ENCODE assay signal across 9 mouse cellular contexts in genomic region chr3:68583031-68583693, GRCm38 (mm10).
DNase-seq lines count a peak whose midpoint lies in the region; ATAC-seq and TF ChIP-seq lines count a peak whose summit lies in the region.
"Had no signal": no experiment of that assay in that cellular context is flagged by ENCODE, and none has a peak within 500 bp of the region (broad histone marks: within the 10 kb centered on the region; RNA-seq: fewer than 3 reads in every experiment).

No protein-coding gene starts in this region.

- no peaks in the 10 kb centered on the region for H3K27me3 ChIP-seq in embryonic facial prominence, embryonic 11.5 days (ENCODE audit: control insufficient read depth, insufficient read depth, low read length)
- H3K27me3 ChIP-seq in lung, postnatal 0 days (replicated peaks; ENCODE audit: insufficient read depth, low read length): no peaks in the 10 kb centered on the region
- H3K27me3 ChIP-seq: liver, embryonic 15.5 days had no signal

- H3K4me2 ChIP-seq in embryonic facial prominence, embryonic 11.5 days (ENCODE audit: low read depth, low read length): peak overlapping the region; percentile 17; the same call in 1 of the 2 replicates
- peak overlapping the region; percentile 49 for H3K4me2 ChIP-seq in lung, postnatal 0 days (replicated peaks; ENCODE audit: low read depth, low read length)
- H3K4me2 ChIP-seq: liver, embryonic 15.5 days had no signal

- H3K4me3 ChIP-seq in embryonic facial prominence, embryonic 11.5 days (ENCODE audit: low read depth, low read length): no peak overlapping the region
- no peak overlapping the region for H3K4me3 ChIP-seq in lung, postnatal 0 days (ENCODE audit: low read depth, low read length)
- H3K4me3 ChIP-seq: liver, embryonic 15.5 days had no signal

- H3K9me3 ChIP-seq in embryonic facial prominence, embryonic 11.5 days (replicated peaks; ENCODE audit: control insufficient read depth, low read length): no peaks in the 10 kb centered on the region
- no peaks in the 10 kb centered on the region for H3K9me3 ChIP-seq in lung, postnatal 0 days (ENCODE audit: low read length)
- H3K9me3 ChIP-seq: liver, embryonic 15.5 days had no signal

- H3K36me3 ChIP-seq in embryonic facial prominence, embryonic 11.5 days (replicated peaks; ENCODE audit: control insufficient read depth, insufficient read depth, low read depth, low read length): no peaks in the 10 kb centered on the region
- H3K36me3 ChIP-seq in lung, postnatal 0 days (ENCODE audit: insufficient read depth, low read length): no peaks in the 10 kb centered on the region
- H3K36me3 ChIP-seq: liver, embryonic 15.5 days had no signal

- H3K27ac ChIP-seq in embryonic facial prominence, embryonic 11.5 days (replicated peaks; ENCODE audit: low read depth, low read length): peak overlapping the region; percentile 43; the same call in 1 of the 2 replicates
- H3K27ac ChIP-seq in lung, postnatal 0 days (ENCODE audit: low read length): peak overlapping the region; percentile 88
- H3K27ac ChIP-seq: liver, embryonic 15.5 days had no signal

- no peak overlapping the region for H3K9ac ChIP-seq in embryonic facial prominence, embryonic 11.5 days (replicated peaks; ENCODE audit: low read length)
- H3K9ac ChIP-seq in lung, postnatal 0 days (replicated peaks; ENCODE audit: low read depth): no peak overlapping the region
- H3K9ac ChIP-seq: liver, embryonic 15.5 days had no signal

- peak; percentile 46 for TF ChIP-seq EP300 in lung, postnatal 0 days (IDR thresholded peaks at IDR 0.05)

- 8% methylated on average over 14 of the region's 14 CpGs for WGBS in embryonic facial prominence, embryonic 11.5 days
- 17% methylated on average over 14 of the region's 14 CpGs for WGBS in lung, postnatal 0 days

- DNase-seq in Muller cell, postnatal 12 days (ENCODE audit: inconsistent ontology term): peak; percentile 42
- peak; percentile 45 for DNase-seq in embryonic facial prominence, embryonic 11.5 days (ENCODE audit: low spot score)
- DNase-seq in heart, postnatal 4 days: peak; percentile 22
- peak; percentile 85 for DNase-seq in lung, postnatal 0 days (ENCODE audit: low spot score)
- DNase-seq in thymus, postnatal 25 days: no peak
- DNase-seq in layer of hippocampus, adult 9-10 months (ENCODE audit: low spot score): no peak
- no peak for DNase-seq in cerebellum, adult 8-10 months
- no peak for DNase-seq in thymus, postnatal 36 days

- no peak for ATAC-seq in embryonic facial prominence, embryonic 11.5 days (replicated peaks; ENCODE audit: insufficient number of reproducible peaks, low FRiP score, low TSS enrichment, low read depth)
- ATAC-seq in lung, postnatal 0 days: peak; percentile 75

- TF ChIP-seq CTCF in lung, postnatal 0 days (IDR thresholded peaks at IDR 0.05): no peak

- H3K4me1 ChIP-seq in embryonic facial prominence, embryonic 11.5 days (ENCODE audit: control insufficient read depth, insufficient read depth, low read length): peaks cover 10% of the 10 kb centered on the region
- peaks cover 7% of the 10 kb centered on the region; the same call in 1 of the 2 replicates for H3K4me1 ChIP-seq in lung, postnatal 0 days (ENCODE audit: insufficient read depth, low read depth, low read length)
- H3K4me1 ChIP-seq: liver, embryonic 15.5 days had no signal

Comparison
In these comparisons a context has a peak if more than half of its experiments do, and no peak if none do; other contexts are left out.
1. DNase-seq: peak in Muller cell, postnatal 12 days (single experiment), embryonic facial prominence, embryonic 11.5 days (single experiment), heart, postnatal 4 days (single experiment) and lung, postnatal 0 days (single experiment); none in thymus, postnatal 25 days (single experiment), layer of hippocampus, adult 9-10 months (single experiment), cerebellum, adult 8-10 months (single experiment) and thymus, postnatal 36 days (0 of 2).